In the genomic region with DNA sequence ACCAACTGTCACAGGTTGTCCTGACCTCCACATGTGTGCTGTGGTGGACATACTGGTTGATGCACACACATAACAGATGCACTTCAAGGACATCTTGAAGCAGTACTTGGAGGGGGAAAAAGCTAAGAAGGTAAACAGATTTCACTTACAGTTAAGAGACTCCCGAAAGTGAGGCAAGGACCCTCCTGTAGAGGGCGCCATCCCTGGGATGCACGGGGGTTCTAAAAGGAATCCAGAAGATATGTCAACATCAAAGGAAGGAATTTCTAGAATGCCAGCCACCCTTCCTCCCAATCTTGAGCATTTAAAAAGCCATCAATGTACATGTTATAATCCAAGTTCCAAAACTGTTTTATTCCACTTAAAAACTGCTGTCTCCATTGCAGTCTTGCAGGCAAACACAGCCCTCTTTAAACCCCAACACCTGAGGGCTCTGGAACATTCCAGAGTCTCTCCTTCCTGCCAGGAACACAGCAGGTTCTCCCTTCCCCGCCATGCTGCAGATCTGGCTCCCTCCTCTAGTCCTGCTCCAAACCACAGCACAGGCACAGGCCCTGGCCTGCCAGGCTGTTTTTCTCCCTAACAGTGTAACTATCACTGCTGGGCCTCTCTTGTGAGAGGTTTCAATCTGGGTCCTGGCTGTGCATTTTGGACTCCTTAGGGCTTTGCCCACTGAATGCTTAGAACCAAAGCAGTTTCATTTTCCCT, we compare ENCODE assay signal across 10 mouse cellular contexts.
DNase-seq lines count a peak whose midpoint lies in the region; ATAC-seq and TF ChIP-seq lines count a peak whose summit lies in the region.
"Had no signal": no experiment of that assay in that cellular context is flagged by ENCODE, and none has a peak within 500 bp of the region (broad histone marks: within the 10 kb centered on the region; RNA-seq: fewer than 3 reads in every experiment).

No protein-coding gene starts in this region.

- peak; percentile 8 for TF ChIP-seq RAD21 in CH12.LX (IDR thresholded peaks at IDR 0.05; ENCODE audit: low read depth, low read length)

- dilution Hi-C loops in CH12.LX (cut with MboI; ENCODE audit: extremely low pct_ligation_motif_present, extremely low pct_unique_long_range_greater_than_20kb, low sequenced_read_pairs) = no loop called here

- peak; percentile 26; the same call in 1 of the 2 replicates for TF ChIP-seq EP300 in CH12.LX (IDR thresholded peaks at IDR 0.05; ENCODE audit: low read length)

- H3K4me2 ChIP-seq in CH12.LX (ENCODE audit: insufficient read depth, low read depth, poor library complexity, severe bottlenecking) = peak overlapping the region; percentile 79

- no peaks in the 10 kb centered on the region for H3K9me3 ChIP-seq in CH12.LX (replicated peaks; ENCODE audit: low read length)
- H3K9me3 ChIP-seq in G1E (replicated peaks) = no peaks in the 10 kb centered on the region
- H3K9me3 ChIP-seq: midbrain, embryonic 10.5 days had no signal

- H3K4me3 ChIP-seq in layer of hippocampus, adult 2 months = no peak overlapping the region
- H3K4me3 ChIP-seq in CH12.LX (replicated peaks in 1 of 3; ENCODE audit: low read depth in 2 of 3, low read length in 2 of 3, poor library complexity in 1 of 3) = peak overlapping the region in 1 of 3 experiments; percentile 6
- H3K4me3 ChIP-seq in G1E (ENCODE audit: low read depth, low read length) = no peak overlapping the region
- H3K4me3 ChIP-seq in cortical plate, adult 2 months (ENCODE audit: insufficient read depth, low read length) = no peak overlapping the region
- H3K4me3 ChIP-seq: midbrain, embryonic 10.5 days had no signal

- no peak for DNase-seq in layer of hippocampus, adult 2 months (ENCODE audit: low spot score in 2 of 2)
- no peak for DNase-seq in layer of hippocampus, postnatal 10 days (ENCODE audit: low spot score in 2 of 2)
- no peak for DNase-seq in CH12.LX (ENCODE audit: extremely low read depth)
- no peak for DNase-seq in G1E (ENCODE audit: low spot score)
- no peak for DNase-seq in spleen, adult 18-20 months
- no peak for DNase-seq in urinary bladder, adult 18-20 months (ENCODE audit: low spot score in 2 of 2)
- DNase-seq: gastrocnemius, postnatal 10 days; right cerebral cortex, postnatal 14 days had no signal

- peaks cover 32 to 61% of the 10 kb centered on the region in 2 experiments for H3K4me1 ChIP-seq in CH12.LX (ENCODE audit: control insufficient read depth in 1 of 2, insufficient read depth in 2 of 2)
- H3K4me1 ChIP-seq in G1E (ENCODE audit: insufficient read depth, low read depth, low read length) = no peaks in the 10 kb centered on the region
- H3K4me1 ChIP-seq in cortical plate, adult 2 months (ENCODE audit: control insufficient read depth, insufficient read depth, low read length) = peaks cover 21% of the 10 kb centered on the region

- TF ChIP-seq CTCF in layer of hippocampus, adult 2 months (conservative IDR thresholded peaks at IDR 0.05) = peak; percentile 71
- TF ChIP-seq CTCF in CH12.LX (conservative IDR thresholded peaks at IDR 0.05 in 1 of 2, IDR thresholded peaks at IDR 0.05 in 1 of 2; ENCODE audit: low read depth in 2 of 2, low read length in 2 of 2) (peak; percentile 57 to 65; a peak in 3 of 4 replicates), G1E (IDR thresholded peaks at IDR 0.05; ENCODE audit: low read depth, low read length) (peak; percentile 23)
- peak; percentile 35; the same call in 1 of the 2 replicates for TF ChIP-seq CTCF in cortical plate, adult 2 months (IDR thresholded peaks at IDR 0.05; ENCODE audit: extremely low read depth, insufficient read depth, low read length)

- H3K27ac ChIP-seq in layer of hippocampus, adult 2 months = peak overlapping the region; percentile 63
- H3K27ac ChIP-seq in CH12.LX (ENCODE audit: insufficient read depth, low read depth) = no peak overlapping the region
- 0 out of 2 replicates have a peak overlapping the region, but pooled peaks have one; percentile 1 for H3K27ac ChIP-seq in cortical plate, adult 2 months (ENCODE audit: insufficient read depth, low read length)
- H3K27ac ChIP-seq: midbrain, embryonic 10.5 days had no signal

- no peak for TF ChIP-seq POLR2A in CH12.LX (IDR thresholded peaks at IDR 0.05; ENCODE audit: low read depth, low read length)
- TF ChIP-seq POLR2A in cortical plate, adult 2 months (IDR thresholded peaks at IDR 0.05; ENCODE audit: extremely low read depth, insufficient read depth, low read length) = peak; percentile 10; the same call in 1 of the 2 replicates

- in situ Hi-C loops in CH12.LX (cut with MboI; ENCODE audit: low pct_ligation_motif_present, low pct_unique_long_range_greater_than_20kb, low sequenced_read_pairs) = no loop called here

- peaks cover 20% of the 10 kb centered on the region for H3K79me2 ChIP-seq in CH12.LX (replicated peaks; ENCODE audit: control insufficient read depth, extremely low read depth, insufficient read depth, poor library complexity, severe bottlenecking)

- H3K27me3 ChIP-seq in CH12.LX (replicated peaks) (no peaks in the 10 kb centered on the region), G1E (ENCODE audit: insufficient read depth, low read length) (peaks cover 43% of the 10 kb centered on the region)

- H3K9ac ChIP-seq in CH12.LX (ENCODE audit: insufficient read depth, low read depth) = peak overlapping the region; percentile 21; the same call in 1 of the 2 replicates

- H3K36me3 ChIP-seq in CH12.LX (replicated peaks in 1 of 2; ENCODE audit: control insufficient read depth in 1 of 2, insufficient read depth in 1 of 2, low read length in 1 of 2) = peaks cover 26 to 69% of the 10 kb centered on the region in 2 experiments
- no peaks in the 10 kb centered on the region for H3K36me3 ChIP-seq in G1E (replicated peaks)
- H3K36me3 ChIP-seq: midbrain, embryonic 10.5 days had no signal

- no peak for ATAC-seq in G1E (ENCODE audit: extremely low read depth, insufficient number of reproducible peaks, low FRiP score, poor library complexity, severe bottlenecking)

TF ChIP-seq in CH12.LX, 34 proteins besides CTCF, POLR2A, EP300 and RAD21:
- TF ChIP-seq SMC3 (IDR thresholded peaks at IDR 0.05; ENCODE audit: low read depth, low read length) = peak; percentile 38
- no peak for TF ChIP-seq USF2 (conservative IDR thresholded peaks at IDR 0.05; ENCODE audit: low read depth, low read length)
